Mouse (Mus musculus): ENCODE data around the gene Ube2o.

DNA sequence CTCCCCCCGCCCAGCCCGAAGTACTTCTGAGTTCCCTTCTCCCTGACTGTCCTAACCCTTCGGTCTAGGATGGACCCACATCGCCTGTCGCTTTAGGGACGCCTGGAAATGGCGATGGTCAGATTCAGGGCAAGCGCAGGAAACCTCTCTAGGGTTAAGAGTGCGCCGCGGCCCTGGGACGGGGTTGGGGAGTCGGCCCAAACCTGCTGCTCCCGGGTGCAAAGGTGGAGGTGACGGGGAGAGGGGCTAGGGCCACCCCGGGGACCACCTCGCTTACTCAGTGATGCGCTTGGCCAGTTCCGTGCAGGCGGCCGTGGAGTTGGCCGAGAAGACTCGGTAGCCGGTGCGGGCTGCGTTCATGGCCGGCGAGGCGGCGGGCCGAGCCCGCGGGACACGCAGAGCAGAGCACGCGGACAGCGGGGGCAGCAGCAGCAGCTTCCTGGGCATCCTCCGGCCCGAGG is 91.4 kb downstream of the Ube2o start:
- TF ChIP-seq CTCF (IDR thresholded peaks at IDR 0.05; ENCODE audit: low read depth) (no peak), EP300 (IDR thresholded peaks at IDR 0.05; ENCODE audit: low read depth) (no peak)
